Mouse (Mus musculus): ENCODE measurements around the gene Lman2. TPM values are rescaled to one million over a fixed set of nuclear protein-coding genes. Genes with fewer than 3 reads are reported as not detected.

Gene Lman2
- polyA plus RNA-seq, 1 experiment from 2014 or later: 36.5 TPM

DNA sequence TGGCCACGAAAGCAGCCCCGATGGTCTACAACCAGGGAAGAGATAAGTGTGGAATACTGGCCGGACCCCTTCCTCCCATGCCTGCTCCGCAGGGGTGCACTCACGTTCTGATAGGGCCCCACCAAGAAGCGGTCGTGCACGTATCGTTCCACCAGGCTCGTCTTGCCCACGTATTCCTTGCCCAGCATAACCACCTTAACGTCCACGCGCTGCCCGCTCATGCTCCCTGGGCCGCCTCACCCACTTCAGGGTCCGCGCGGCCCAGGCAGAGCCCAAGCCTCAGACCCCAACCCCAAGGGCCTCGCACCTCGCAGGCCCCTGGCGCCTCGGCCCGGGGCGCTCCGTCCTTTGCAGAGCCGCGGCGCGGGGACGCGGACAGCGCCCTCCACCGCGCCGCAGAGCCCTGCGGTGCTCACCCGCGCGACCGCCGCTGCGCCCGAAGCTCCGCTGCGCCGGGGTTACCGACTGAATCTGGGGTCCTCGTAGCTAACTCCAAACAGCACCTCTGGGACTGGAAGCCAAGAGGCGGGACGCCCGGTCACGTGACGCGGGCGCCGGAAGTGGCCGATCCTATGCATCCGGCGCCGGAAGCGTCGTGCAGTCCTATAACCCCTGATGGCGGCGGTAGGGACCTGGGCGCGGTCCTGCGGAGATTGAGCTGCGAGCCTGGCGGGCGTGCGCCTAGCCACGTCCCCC lies 41.0 kb downstream of the Lman2 start, which contains the start of gene Rab24:
Rab24 (minus strand) TSS at position 513 of the 696 bp plus-strand sequence.
- no peaks in the 10 kb centered on the region for H3K9me3 ChIP-seq (ENCODE audit: control insufficient read depth, low read length)
- no peaks in the 10 kb centered on the region for H3K27me3 ChIP-seq (ENCODE audit: control insufficient read depth, insufficient read depth, low read length)
- peak within 1 kb of the TSS; percentile 74 for H3K27ac ChIP-seq (ENCODE audit: low read depth, low read length)
- H3K4me2 ChIP-seq (ENCODE audit: low read depth, low read length): peak within 1 kb of the TSS; percentile 86
- peak within 1 kb of the TSS; percentile 95 for H3K9ac ChIP-seq (replicated peaks; ENCODE audit: low read depth, low read length)
- H3K4me1 ChIP-seq (ENCODE audit: control insufficient read depth, insufficient read depth, low read length): peaks cover 21% of the 10 kb centered on the region; the same call in 1 of the 2 replicates
- peak; percentile 91 for ATAC-seq (ENCODE audit: low read depth)
- peak within 1 kb of the TSS; percentile 100 for H3K4me3 ChIP-seq (ENCODE audit: low read depth, low read length)
- under 1% methylated on average over 71 of the region's 73 CpGs for WGBS
- peaks cover 33% of the 10 kb centered on the region for H3K36me3 ChIP-seq (ENCODE audit: control insufficient read depth, insufficient read depth, low read length)

DNA sequence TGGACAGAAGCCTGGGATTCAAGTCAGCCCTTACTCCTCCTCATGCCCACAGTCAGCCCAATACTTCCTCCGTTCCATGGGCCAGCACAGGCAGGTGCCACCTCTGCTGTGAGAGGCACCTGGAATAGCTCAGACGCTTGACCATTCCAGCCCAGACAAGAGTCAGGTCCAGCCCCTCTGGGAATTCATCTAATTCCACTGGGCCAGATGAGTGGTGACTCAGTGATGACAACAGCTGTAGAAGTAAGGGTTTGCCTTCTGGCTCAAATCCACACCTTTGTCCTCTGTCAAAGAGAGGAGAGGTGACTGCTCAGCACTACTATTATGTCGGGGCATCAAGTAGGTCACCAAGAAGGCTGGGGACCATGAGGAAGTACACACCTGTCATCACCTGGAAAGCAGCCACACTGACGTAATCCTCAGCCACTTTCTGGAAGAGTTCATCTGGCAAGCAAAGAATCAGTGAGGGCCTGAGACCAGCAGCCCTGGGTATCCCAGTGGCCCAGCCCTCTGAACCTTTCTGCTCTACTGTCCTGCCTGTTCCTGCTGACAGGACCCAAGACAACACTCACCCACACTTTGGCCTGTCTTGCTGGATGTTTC lies 42.6 kb downstream of the Lman2 start, which contains the start of gene Prelid1:
Prelid1 (plus strand) TSS at position 570 of the 603 bp plus-strand sequence.
- H3K27me3 ChIP-seq (ENCODE audit: control insufficient read depth, insufficient read depth, low read length): no peaks in the 10 kb centered on the region
- peaks cover 34% of the 10 kb centered on the region for H3K36me3 ChIP-seq (ENCODE audit: control insufficient read depth, insufficient read depth, low read length)
- H3K4me3 ChIP-seq (ENCODE audit: low read depth, low read length): peak within 1 kb of the TSS; percentile 100
- ATAC-seq (ENCODE audit: low read depth): no peak
- no peak within 1 kb of the TSS; the same call in 1 of the 2 replicates for H3K27ac ChIP-seq (ENCODE audit: low read depth, low read length)
- no peaks in the 10 kb centered on the region for H3K9me3 ChIP-seq (ENCODE audit: control insufficient read depth, low read length)
- peak within 1 kb of the TSS; percentile 86 for H3K4me2 ChIP-seq (ENCODE audit: low read depth, low read length)
- H3K4me1 ChIP-seq (ENCODE audit: control insufficient read depth, insufficient read depth, low read length): peaks cover 21% of the 10 kb centered on the region; the same call in 1 of the 2 replicates
- WGBS: 92% methylated on average over 4 of the region's 4 CpGs
- H3K9ac ChIP-seq (replicated peaks; ENCODE audit: low read depth, low read length): peak within 1 kb of the TSS; percentile 95

DNA sequence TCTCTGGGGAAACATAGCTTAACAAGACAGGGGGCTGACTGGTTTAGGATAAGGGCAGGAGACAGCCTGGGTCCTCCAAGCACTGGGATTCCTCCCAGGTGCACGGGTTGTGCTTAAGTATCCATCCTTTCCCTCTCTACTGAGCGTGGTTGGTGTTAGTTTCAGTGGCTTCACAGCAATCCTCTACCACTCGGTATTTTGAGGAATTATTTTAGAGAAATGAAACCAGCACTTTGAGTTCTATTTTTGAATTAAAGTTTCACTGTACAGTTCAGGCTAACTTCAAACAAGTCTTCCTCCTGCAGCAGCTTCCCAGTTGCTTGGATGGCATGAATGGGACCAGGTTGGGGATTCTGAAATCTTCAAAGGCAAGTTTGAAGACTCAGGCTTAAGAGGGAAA lies 44.2 kb downstream of the Lman2 start:
- ATAC-seq (ENCODE audit: low read depth): no peak
- Histone ChIP-seq H3K4me1 (ENCODE audit: control insufficient read depth, insufficient read depth, low read length) (peaks cover 15% of the 10 kb centered on the region; the same call in 1 of the 2 replicates), H3K27me3 (ENCODE audit: control insufficient read depth, insufficient read depth, low read length) (no peaks in the 10 kb centered on the region), H3K4me3 (ENCODE audit: low read depth, low read length) (no peak overlapping the region), H3K27ac (ENCODE audit: low read depth, low read length) (no peak overlapping the region), H3K36me3 (ENCODE audit: control insufficient read depth, insufficient read depth, low read length) (peaks cover 42% of the 10 kb centered on the region), H3K4me2 (ENCODE audit: low read depth, low read length) (no peak overlapping the region), H3K9me3 (ENCODE audit: control insufficient read depth, low read length) (no peaks in the 10 kb centered on the region), H3K9ac (replicated peaks; ENCODE audit: low read depth, low read length) (no peak overlapping the region)
- 86% methylated on average over 3 of the region's 3 CpGs for WGBS

DNA sequence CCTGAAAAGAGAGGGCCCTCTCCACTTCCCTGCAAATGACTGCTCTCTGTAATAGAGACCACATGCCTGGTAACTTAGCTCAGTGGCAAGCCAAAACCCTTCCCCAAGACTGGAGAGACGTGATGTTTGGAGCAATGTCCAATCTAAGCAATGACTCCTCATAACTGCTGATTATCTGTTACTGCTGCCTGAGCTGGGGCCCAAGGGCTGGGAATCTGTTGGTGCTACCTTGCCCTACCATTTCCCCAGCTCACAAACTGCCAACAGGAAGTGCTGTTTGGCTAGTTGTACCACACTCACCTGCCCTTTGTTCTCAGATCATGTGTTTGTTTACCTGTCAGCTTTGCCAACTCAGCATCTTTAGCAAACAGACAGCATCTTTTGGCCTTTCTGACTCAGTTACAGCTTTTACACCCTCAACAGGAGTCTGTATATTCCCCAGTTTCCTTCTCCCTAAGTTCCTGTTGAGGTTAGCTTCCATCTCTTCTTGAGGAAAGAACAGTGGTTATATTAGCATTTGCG lies 47.6 kb downstream of the Lman2 start:
- Histone ChIP-seq H3K27me3 (ENCODE audit: control insufficient read depth, insufficient read depth, low read length) (no peaks in the 10 kb centered on the region), H3K36me3 (ENCODE audit: control insufficient read depth, insufficient read depth, low read length) (peaks cover 60% of the 10 kb centered on the region), H3K27ac (ENCODE audit: low read depth, low read length) (no peak overlapping the region), H3K4me2 (ENCODE audit: low read depth, low read length) (no peak overlapping the region), H3K4me1 (ENCODE audit: control insufficient read depth, insufficient read depth, low read length) (no peaks in the 10 kb centered on the region), H3K9ac (replicated peaks; ENCODE audit: low read depth, low read length) (no peak overlapping the region), H3K4me3 (ENCODE audit: low read depth, low read length) (no peak overlapping the region), H3K9me3 (ENCODE audit: control insufficient read depth, low read length) (no peaks in the 10 kb centered on the region)
- no peak for ATAC-seq (ENCODE audit: low read depth)
- WGBS: 85% methylated on average over 2 of the region's 2 CpGs

DNA sequence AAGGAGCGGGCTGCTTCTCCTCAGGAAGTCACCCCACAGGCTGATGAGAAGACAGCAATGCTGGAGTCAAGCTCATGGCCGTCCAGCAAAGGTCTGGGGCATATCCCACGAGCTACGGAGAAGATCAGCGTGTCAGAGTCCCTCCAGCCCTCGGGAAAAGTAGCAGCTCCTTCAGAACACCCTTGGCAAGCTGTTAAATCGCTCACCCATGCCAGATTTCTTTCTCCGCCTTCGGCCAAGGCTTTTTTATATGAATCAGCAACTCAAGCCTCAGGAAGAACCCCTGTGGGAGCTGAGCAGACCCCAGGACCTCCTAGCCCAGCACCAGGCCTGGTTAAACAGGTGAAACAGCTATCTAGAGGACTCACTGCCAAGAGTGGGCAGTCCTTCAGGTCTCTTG lies 49.5 kb downstream of the Lman2 start:
- no peaks in the 10 kb centered on the region for H3K27me3 ChIP-seq (ENCODE audit: control insufficient read depth, insufficient read depth, low read length)
- no peak overlapping the region for H3K9ac ChIP-seq (replicated peaks; ENCODE audit: low read depth, low read length)
- H3K36me3 ChIP-seq (ENCODE audit: control insufficient read depth, insufficient read depth, low read length): peaks cover 64% of the 10 kb centered on the region
- no peaks in the 10 kb centered on the region for H3K4me1 ChIP-seq (ENCODE audit: control insufficient read depth, insufficient read depth, low read length)
- no peak for ATAC-seq (ENCODE audit: low read depth)
- no peaks in the 10 kb centered on the region for H3K9me3 ChIP-seq (ENCODE audit: control insufficient read depth, low read length)
- no peak overlapping the region for H3K4me2 ChIP-seq (ENCODE audit: low read depth, low read length)
- 81% methylated on average over 9 of the region's 9 CpGs for WGBS
- H3K27ac ChIP-seq (ENCODE audit: low read depth, low read length): no peak overlapping the region
- H3K4me3 ChIP-seq (ENCODE audit: low read depth, low read length): no peak overlapping the region

DNA sequence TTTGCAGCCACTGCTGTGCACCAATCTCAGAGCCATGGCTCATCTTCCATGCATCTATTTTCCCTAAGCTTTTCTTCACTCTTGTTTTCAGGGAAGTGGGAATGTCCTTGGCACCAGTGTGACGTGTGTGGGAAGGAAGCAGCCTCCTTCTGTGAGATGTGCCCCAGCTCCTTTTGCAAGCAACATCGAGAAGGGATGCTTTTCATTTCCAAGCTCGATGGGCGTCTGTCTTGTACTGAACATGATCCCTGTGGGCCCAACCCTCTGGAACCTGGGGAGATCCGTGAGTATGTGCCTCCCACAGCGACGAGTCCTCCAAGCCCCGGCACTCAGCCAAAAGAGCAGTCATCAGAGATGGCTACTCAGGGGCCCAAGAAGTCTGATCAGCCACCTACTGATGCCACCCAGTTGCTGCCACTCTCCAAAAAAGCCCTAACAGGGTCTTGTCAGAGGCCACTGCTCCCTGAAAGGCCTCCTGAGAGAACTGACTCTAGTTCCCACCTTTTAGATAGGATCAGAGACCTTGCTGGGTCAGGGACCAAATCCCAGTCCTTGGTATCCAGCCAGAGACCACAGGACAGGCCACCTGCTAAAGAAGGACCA lies 50.5 kb downstream of the Lman2 start:
- Histone ChIP-seq H3K4me2 (ENCODE audit: low read depth, low read length) (no peak overlapping the region), H3K36me3 (ENCODE audit: control insufficient read depth, insufficient read depth, low read length) (peaks cover 70% of the 10 kb centered on the region), H3K27me3 (ENCODE audit: control insufficient read depth, insufficient read depth, low read length) (no peaks in the 10 kb centered on the region), H3K9me3 (ENCODE audit: control insufficient read depth, low read length) (no peaks in the 10 kb centered on the region), H3K9ac (replicated peaks; ENCODE audit: low read depth, low read length) (no peak overlapping the region), H3K27ac (ENCODE audit: low read depth, low read length) (no peak overlapping the region), H3K4me3 (ENCODE audit: low read depth, low read length) (no peak overlapping the region), H3K4me1 (ENCODE audit: control insufficient read depth, insufficient read depth, low read length) (no peaks in the 10 kb centered on the region)
- ATAC-seq (ENCODE audit: low read depth): no peak
- WGBS: 92% methylated on average over 8 of the region's 8 CpGs

DNA sequence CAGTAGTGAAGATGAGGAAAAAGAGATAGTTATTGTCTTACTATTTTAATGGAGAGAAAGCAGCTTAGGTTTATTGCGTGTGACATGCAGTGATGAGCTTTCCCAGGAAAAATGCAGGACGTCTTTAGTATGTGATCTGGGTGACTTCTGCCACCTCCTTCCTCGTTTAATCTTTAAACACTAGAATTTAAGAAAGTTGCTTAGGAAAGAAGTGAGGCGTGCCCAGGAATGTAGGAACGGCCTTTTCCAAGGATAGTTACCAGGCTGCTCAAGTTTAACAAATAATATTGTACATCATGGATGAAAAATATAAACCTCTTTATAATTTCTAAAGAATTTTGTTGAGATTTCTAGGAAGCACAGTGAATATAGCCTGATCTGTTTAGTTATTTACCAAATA lies 61.7 kb downstream of the Lman2 start:
- Histone ChIP-seq H3K27me3 (ENCODE audit: control insufficient read depth, insufficient read depth, low read length) (no peaks in the 10 kb centered on the region), H3K9me3 (ENCODE audit: control insufficient read depth, low read length) (no peaks in the 10 kb centered on the region), H3K9ac (replicated peaks; ENCODE audit: low read depth, low read length) (no peak overlapping the region), H3K4me1 (ENCODE audit: control insufficient read depth, insufficient read depth, low read length) (no peaks in the 10 kb centered on the region), H3K27ac (ENCODE audit: low read depth, low read length) (no peak overlapping the region), H3K36me3 (ENCODE audit: control insufficient read depth, insufficient read depth, low read length) (peaks cover 54% of the 10 kb centered on the region), H3K4me3 (ENCODE audit: low read depth, low read length) (no peak overlapping the region), H3K4me2 (ENCODE audit: low read depth, low read length) (no peak overlapping the region)
- no peak for ATAC-seq (ENCODE audit: low read depth)
- WGBS: 91% methylated on average over 5 of the region's 5 CpGs

DNA sequence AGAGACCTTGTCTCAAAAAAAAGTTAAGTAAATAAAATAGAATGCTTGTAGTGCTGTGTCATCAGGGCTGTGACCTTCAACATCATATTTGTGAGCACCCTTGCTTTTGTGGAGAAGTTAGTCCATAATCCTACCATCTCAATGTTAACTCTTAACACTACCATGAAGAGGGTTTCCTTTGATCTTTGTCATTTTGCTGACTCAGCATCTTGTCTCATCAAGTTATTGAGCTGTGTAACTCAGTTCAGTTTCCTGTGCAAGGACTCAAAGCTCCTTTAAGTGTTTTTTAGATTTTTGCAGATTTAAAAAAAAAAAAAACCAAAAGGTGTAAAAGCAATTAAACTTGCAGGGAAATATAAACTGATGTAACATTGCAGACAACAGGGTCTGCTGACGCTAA lies 65.8 kb downstream of the Lman2 start:
- Histone ChIP-seq H3K4me3 (ENCODE audit: low read depth, low read length) (no peak overlapping the region), H3K36me3 (ENCODE audit: control insufficient read depth, insufficient read depth, low read length) (peaks cover 51% of the 10 kb centered on the region), H3K9ac (replicated peaks; ENCODE audit: low read depth, low read length) (no peak overlapping the region), H3K9me3 (ENCODE audit: control insufficient read depth, low read length) (no peaks in the 10 kb centered on the region), H3K27me3 (ENCODE audit: control insufficient read depth, insufficient read depth, low read length) (no peaks in the 10 kb centered on the region), H3K4me1 (ENCODE audit: control insufficient read depth, insufficient read depth, low read length) (no peaks in the 10 kb centered on the region), H3K27ac (ENCODE audit: low read depth, low read length) (no peak overlapping the region), H3K4me2 (ENCODE audit: low read depth, low read length) (no peak overlapping the region)
- 84% methylated on average over 1 of the region's 1 CpGs for WGBS
- ATAC-seq (ENCODE audit: low read depth): no peak
